Mouse (Mus musculus) megakaryocyte, embryonic 14.5 days (primary cell): ENCODE results near the gene Tmod2. TPM values are rescaled to one million over a fixed set of nuclear protein-coding genes. Genes with fewer than 3 reads are reported as not detected.
"Not testable (repeated sequence)": the region's sequence is repeated elsewhere in the genome, so short reads cannot be mapped to it uniquely, and the experiment has no call there.

Experiments
- H3K27me3 ChIP-seq: replicated peaks from 2 replicates; pipeline ENCODE3; 2012; ENCODE audit warnings: inconsistent platforms
- H3K36me3 ChIP-seq: replicated peaks from 2 replicates; pipeline ENCODE3; 2012; ENCODE audit warnings: low read length, inconsistent platforms, mixed read lengths
- H3K4me1 ChIP-seq: 2 replicates; pipeline ENCODE4 v1.6.1; 2012; ENCODE audit warnings: inconsistent platforms
- H3K4me3 ChIP-seq: replicated peaks from 2 replicates; pipeline ENCODE3; 2012; ENCODE audit warnings: moderate library complexity, mild to moderate bottlenecking, inconsistent platforms
- H3K9me3 ChIP-seq: 2 replicates; pipeline ENCODE4 v1.6.1; 2012; ENCODE audit warnings: inconsistent platforms
- FLI1 ChIP-seq: IDR thresholded peaks from 2 replicates; pipeline ENCODE4 v1.6.1; 2012; ENCODE audit warnings: low read length, inconsistent platforms, mixed read lengths
- GATA1 ChIP-seq: IDR thresholded peaks from 3 replicates; pipeline ENCODE4 v1.6.1; 2012; ENCODE audit warnings: mixed read lengths, low read length, inconsistent platforms, borderline replicate concordance
- polyA plus RNA-seq: library from polyadenylated mRNA; stranded (reverse); fragments of >175 nt; gene quantifications from 2 replicates; pipeline ENCODE4 v1.2.3, GENCODE M21; 2012; ENCODE audit warnings: low replicate concordance; ENCODE audit not compliant: insufficient read depth

Gene Tmod2
- polyA plus RNA-seq, 1 experiment = not detected

- Histone ChIP-seq H3K9me3 (no peaks in the 10 kb centered on the region), H3K4me1 (peaks cover 5% of the 10 kb centered on the region)
- TF ChIP-seq FLI1 (no peak), GATA1 (no peak)
These were observed 19.8 kb upstream of the Tmod2 start for GRCm38 (mm10) chr9:75630823-75631454.

DNA sequence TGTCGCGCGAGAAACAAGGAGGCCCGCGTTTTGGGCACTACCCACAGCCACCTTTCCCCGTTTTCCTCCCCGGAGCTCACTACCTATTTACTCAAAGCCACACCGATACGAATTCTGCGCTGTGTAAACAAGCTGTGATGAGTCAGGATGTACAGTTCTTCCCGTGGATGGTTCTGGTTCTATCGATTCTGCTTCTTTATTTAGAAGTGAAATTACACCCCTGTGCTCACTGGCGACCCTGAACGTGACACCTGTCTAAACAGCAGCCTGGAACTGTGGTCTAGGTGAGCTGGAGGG lies 15.1 kb upstream of the Tmod2 start:
- TF ChIP-seq FLI1 = no peak
- no peak for TF ChIP-seq GATA1
- H3K4me1 ChIP-seq = peaks cover 16% of the 10 kb centered on the region
- no peaks in the 10 kb centered on the region for H3K9me3 ChIP-seq
- H3K36me3 ChIP-seq = no peaks in the 10 kb centered on the region
- peaks cover 45% of the 10 kb centered on the region for H3K27me3 ChIP-seq
- H3K4me3 ChIP-seq = peak overlapping the region; percentile 92

More at GRCm38 (mm10) chr9:75630823-75631454, 19.8 kb upstream of the Tmod2 start:
- H3K4me3 ChIP-seq = no peak overlapping the region
- H3K27me3 ChIP-seq = peaks cover 13% of the 10 kb centered on the region
- H3K36me3 ChIP-seq = no peaks in the 10 kb centered on the region

DNA sequence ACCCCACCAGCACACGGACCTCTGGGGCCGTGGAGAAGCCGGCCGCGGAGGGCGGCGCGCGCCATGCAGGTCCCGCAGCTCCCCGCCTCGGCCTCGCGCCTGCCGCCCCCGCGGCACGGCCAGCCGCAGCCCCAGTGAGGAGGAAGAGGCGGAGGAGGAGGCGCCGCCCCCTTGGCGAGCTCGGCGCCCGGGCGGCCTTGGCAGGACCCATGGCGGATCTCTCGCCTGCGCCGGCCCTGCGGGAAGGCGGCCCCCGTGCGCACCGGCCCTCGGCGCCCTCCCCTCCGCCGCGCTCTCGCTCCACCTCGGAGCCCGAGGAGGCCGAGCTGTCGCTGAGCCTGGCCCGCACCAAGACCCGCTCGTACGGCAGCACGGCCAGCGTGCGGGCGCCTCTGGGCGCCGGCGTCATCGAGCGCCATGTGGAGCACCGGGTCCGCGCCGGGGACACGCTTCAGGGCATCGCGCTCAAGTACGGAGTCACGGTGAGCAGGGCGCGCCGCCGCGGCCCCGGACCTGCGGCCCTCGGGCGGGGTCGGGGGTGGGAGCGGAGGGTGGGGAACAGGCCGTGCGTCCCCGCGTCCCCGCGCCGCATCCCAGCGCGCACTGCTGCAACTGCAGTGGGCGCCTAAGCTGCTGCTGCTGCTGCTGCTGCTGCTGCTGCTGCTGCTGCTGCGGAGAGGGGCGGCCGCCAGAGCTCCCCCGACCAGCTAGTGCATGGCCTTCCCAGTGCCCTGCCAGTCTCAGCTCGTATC lies 14.6 kb upstream of the Tmod2 start, which contains the start of gene Lysmd2:
TSS of gene Lysmd2 (plus strand) at position 186 of the 752 bp plus-strand sequence.
- peak within 1 kb of the TSS; percentile 92 for H3K4me3 ChIP-seq
- no peaks in the 10 kb centered on the region for H3K9me3 ChIP-seq
- no peaks in the 10 kb centered on the region for H3K36me3 ChIP-seq
- TF ChIP-seq GATA1 (no peak), FLI1 (no peak)
- H3K27me3 ChIP-seq = peaks cover 46% of the 10 kb centered on the region
- H3K4me1 ChIP-seq = peaks cover 16% of the 10 kb centered on the region

GRCm38 (mm10) chr9:75624983-75625555 lies 13.9 kb upstream of the Tmod2 start:
- Histone ChIP-seq H3K27me3 (peaks cover 49% of the 10 kb centered on the region), H3K36me3 (no peaks in the 10 kb centered on the region), H3K4me3 (peak overlapping the region; percentile 92), H3K4me1 (peaks cover 16% of the 10 kb centered on the region), H3K9me3 (peaks cover 4% of the 10 kb centered on the region)
- no peak for TF ChIP-seq GATA1
- no peak for TF ChIP-seq FLI1

DNA sequence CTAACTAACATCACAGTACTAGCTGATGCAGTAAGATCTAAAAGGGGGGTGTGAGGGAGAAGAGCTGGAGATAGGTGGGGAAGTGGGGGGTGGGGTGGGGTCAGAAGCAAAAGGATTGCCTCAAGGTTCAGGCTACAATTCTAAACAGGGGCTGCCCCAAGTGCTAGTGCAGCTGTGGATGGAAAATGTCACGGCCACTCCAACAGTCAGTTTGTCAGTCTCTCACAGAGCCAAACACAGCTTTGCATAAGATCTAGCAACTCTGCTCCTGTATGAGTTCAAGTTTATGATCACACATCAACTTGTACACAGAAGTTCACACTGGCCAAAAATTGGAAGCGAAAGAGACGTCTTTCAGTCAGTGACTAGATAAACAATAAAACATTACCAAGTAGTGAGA lies 10.3 kb upstream of the Tmod2 start:
- Histone ChIP-seq H3K9me3 (peaks cover 12% of the 10 kb centered on the region), H3K4me1 (peaks cover 16% of the 10 kb centered on the region), H3K36me3 (no peaks in the 10 kb centered on the region), H3K4me3 (no peak overlapping the region), H3K27me3 (peaks cover 49% of the 10 kb centered on the region)
- TF ChIP-seq GATA1 = no peak
- no peak for TF ChIP-seq FLI1

GRCm38 (mm10) chr9:75619761-75620160 lies 8.6 kb upstream of the Tmod2 start:
- H3K9me3 ChIP-seq = peaks cover 12% of the 10 kb centered on the region
- not testable (repeated sequence) for H3K36me3 ChIP-seq, H3K4me3 ChIP-seq, H3K4me1 ChIP-seq
- H3K27me3 ChIP-seq = peaks cover 40% of the 10 kb centered on the region

DNA sequence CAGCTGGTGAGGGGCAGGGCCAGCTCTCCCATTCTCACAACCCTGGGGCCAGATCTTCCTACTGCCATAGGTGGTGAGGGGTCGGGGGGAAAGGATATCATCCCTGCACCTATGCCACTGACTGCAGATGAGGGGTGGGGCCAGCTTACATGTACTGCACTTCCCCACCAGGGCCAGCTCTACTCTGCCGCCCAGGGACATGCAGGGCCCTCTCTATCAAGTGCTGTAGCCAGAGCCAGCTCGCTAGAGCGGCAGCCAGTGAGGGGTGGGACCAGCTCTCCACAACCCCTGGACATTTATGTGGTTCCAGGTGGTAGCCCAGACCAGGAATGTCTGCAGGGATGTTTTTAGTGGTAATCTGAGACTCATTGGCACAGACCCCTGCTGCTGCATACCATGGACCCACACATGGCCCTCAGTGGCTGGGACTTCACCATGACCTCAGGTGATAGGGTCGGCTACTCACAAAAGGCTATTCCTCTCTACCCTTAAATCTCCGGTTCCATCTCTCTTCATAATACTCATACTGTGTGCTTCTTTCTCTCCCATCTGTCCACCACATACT lies 7.8 kb upstream of the Tmod2 start:
- Histone ChIP-seq H3K27me3 (peaks cover 37% of the 10 kb centered on the region), H3K9me3 (peaks cover 12% of the 10 kb centered on the region), H3K36me3 (no peaks in the 10 kb centered on the region), H3K4me1 (no peaks in the 10 kb centered on the region), H3K4me3 (no peak overlapping the region)
- TF ChIP-seq FLI1 (no peak), GATA1 (no peak)

GRCm38 (mm10) chr9:75616560-75616959 lies 5.4 kb upstream of the Tmod2 start:
- H3K9me3 ChIP-seq = peaks cover 12% of the 10 kb centered on the region
- H3K4me3 ChIP-seq = no peak overlapping the region
- no peak for TF ChIP-seq FLI1
- TF ChIP-seq GATA1 = no peak
- H3K27me3 ChIP-seq = peaks cover 48% of the 10 kb centered on the region
- no peaks in the 10 kb centered on the region for H3K36me3 ChIP-seq
- no peaks in the 10 kb centered on the region for H3K4me1 ChIP-seq

DNA sequence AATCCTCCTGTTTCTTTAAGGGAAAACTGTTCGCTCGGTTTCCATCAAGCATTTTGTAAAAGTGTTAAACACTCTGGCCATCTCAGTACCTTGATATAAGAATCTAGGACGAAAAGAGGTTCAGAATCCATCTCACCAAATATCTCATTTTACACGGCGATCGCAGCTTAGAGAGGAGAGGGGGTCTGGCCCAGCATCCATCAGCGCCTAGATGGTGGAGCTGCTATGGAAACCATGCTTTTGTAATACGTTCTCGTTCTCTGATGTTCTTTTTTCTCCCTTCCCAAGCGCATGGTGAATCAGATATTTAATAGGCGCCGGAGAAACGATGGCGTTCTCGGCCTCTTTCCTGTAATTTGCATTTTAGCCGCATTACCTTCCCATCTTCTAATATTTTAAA lies 1.2 kb downstream of the Tmod2 start:
- no peaks in the 10 kb centered on the region for H3K9me3 ChIP-seq
- no peaks in the 10 kb centered on the region for H3K36me3 ChIP-seq
- H3K27me3 ChIP-seq = peaks cover 57% of the 10 kb centered on the region
- no peak for TF ChIP-seq FLI1
- no peak for TF ChIP-seq GATA1
- H3K4me3 ChIP-seq = no peak overlapping the region
- peaks cover 10% of the 10 kb centered on the region for H3K4me1 ChIP-seq

DNA sequence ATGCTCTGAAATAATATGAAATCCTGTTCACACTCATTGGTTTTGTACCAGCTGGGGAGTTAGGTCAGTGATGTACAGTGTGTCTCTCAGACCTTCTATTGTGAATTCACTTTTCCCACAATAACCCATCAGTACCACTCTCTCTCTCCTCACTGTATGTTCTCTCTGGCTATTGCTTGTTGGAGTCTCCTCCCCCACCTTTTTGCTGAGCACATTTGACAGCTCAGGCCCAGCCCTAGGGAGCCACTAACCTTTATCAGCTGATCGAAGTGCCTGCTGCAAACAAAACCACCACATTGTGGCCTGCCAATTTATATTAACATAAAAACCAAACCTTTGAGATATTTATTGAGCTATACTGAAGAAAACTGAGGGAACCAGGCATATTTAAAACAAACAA lies 1.6 kb downstream of the Tmod2 start:
- peaks cover 10% of the 10 kb centered on the region for H3K4me1 ChIP-seq
- peaks cover 53% of the 10 kb centered on the region for H3K27me3 ChIP-seq
- TF ChIP-seq GATA1 (no peak), FLI1 (no peak)
- no peaks in the 10 kb centered on the region for H3K9me3 ChIP-seq
- no peak overlapping the region for H3K4me3 ChIP-seq
- no peaks in the 10 kb centered on the region for H3K36me3 ChIP-seq

DNA sequence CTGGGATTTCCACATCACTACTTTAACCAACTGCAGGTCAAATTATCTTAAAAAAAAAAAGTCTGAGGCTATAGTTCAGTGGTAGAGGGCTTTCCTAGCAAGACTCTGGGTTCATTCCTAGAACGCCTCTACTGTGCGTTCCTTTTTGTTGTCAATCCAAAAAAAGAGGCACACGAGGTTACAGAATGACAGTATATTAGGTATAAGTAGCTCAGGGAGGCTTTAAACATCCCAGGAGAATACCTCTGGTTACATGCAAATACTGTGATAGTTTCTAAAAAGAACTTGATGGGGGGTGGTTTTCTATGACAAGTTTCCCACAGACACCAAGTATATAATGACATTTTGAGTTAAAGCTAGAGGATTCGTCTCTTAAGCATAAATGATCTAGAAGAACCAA lies 3.6 kb downstream of the Tmod2 start:
- H3K4me1 ChIP-seq = peaks cover 10% of the 10 kb centered on the region
- peaks cover 42% of the 10 kb centered on the region for H3K27me3 ChIP-seq
- no peaks in the 10 kb centered on the region for H3K36me3 ChIP-seq
- no peak for TF ChIP-seq GATA1
- TF ChIP-seq FLI1 = no peak
- no peak overlapping the region for H3K4me3 ChIP-seq
- no peaks in the 10 kb centered on the region for H3K9me3 ChIP-seq
